Mouse (Mus musculus) left cerebral cortex, adult 6 months (tissue): ENCODE measurements around the gene Sec23a. TPM values are rescaled to one million over a fixed set of nuclear protein-coding genes. Genes with fewer than 3 reads are reported as not detected.

Experiments
- long read RNA-seq, 2 experiments: library from polyadenylated mRNA; unstranded; transcript quantifications; one replicate each; pipeline ENCODE4 v2.0.0; 2019 to 2020
- polyA plus RNA-seq: library from polyadenylated mRNA; unstranded; fragments of <200 nt; fragmentation: Nextera tagmentation; gene quantifications from 2 replicates; pipeline ENCODE4 v1.2.3, GENCODE M21; 2021

Gene Sec23a
- 47.5 and 57.3 TPM in 2 replicates for polyA plus RNA-seq
- long read RNA-seq, experiment 1, full-length matches to known transcripts = 546 of 683 reads
- long read RNA-seq, experiment 1, partial matches to known transcripts = 56 of 683 reads
- long read RNA-seq, experiment 1, other reads (novel, unspliced or antisense) = 81 of 683 reads
- long read RNA-seq, experiment 2, full-length matches to known transcripts = 55 of 94 reads
- long read RNA-seq, experiment 2, partial matches to known transcripts = 20 of 94 reads
- long read RNA-seq, experiment 2, other reads (novel, unspliced or antisense) = 19 of 94 reads

DNA sequence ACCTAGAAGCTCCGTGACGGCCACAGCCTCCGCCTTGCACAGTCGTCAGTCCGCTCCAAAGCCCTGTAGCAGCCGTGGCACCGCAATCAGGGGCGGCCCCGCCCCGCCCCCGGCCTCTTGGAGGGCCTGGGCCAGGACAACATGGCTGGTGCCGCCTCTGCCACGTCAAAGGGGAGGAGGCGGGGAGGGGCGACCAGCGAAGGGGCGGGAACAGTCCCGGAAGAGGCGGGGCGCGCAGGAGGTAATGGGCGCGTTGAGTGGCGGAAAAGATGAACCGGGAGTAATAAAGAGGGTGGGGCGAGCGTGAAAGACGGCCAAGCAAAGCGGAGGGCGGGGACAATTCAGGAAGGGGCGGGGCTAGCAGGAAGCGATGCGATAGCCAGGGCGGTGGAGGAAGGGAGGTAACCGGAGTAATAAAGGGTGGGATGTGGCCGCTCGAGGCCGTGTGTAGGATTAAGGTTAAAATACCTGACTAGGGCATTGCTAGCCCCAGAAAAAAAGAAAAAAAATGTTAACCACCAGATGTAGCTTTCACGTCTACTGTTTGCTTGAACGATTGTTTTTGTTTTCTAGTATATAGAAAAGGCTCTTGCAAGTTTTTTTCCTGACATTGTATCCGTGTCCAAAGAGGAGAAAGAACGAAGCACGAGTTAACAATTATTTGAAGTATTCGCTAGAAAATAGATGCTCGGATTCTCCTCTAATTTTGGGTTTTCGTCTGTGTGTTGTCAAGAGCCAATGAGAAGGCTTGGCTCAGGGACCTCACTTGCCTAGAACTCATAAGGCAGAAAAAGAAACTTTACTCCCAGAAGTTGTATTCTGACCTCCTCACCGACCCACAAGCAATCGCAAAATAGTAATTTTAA is at the start of gene Sec23a:
Gene Sec23a (minus strand): TSS at position 174 of the 866 bp plus-strand sequence.

GRCm38 (mm10) chr12:59060993-59061595 is 49.3 kb upstream of the Sec23a start, which contains the start of gene Trappc6b:
TSS of gene Trappc6b (minus strand) at chr12:59061472.

DNA sequence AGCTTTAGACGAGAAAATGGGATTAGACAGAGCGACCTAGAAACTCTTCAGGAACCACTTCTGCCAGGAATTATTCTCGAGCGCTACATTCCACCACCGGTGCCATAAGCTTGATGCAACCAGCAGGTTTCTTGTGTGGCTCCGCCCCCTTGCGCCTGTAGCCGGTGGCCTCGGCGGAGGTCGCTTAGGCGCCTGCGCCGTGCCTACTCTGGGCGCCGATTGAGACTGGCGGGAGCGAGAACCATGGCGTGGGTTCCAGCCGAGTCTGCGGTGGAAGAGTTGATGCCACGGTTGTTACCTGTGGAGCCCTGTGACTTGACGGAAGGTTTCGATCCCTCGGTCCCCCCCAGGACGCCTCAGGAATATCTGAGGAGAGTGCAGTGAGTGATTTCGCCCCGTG is 1.4 kb upstream of the Sec23a start, which contains the start of gene Gemin2:
Gene Gemin2 (plus strand): TSS at position 160 of the 400 bp plus-strand sequence.

Other genes starting within 250 kb of the Sec23a start
- 10.0 and 10.7 TPM in 2 replicates for gene Gemin2, start 1.4 kb upstream of the Sec23a start, polyA plus RNA-seq
- 135 and 139 TPM in 2 replicates for gene Trappc6b, start 49.5 kb upstream of the Sec23a start, polyA plus RNA-seq
- gene Pnn, start 54.9 kb upstream of the Sec23a start, polyA plus RNA-seq = 34.1 and 40.5 TPM in 2 replicates
- 5.7 and 24.0 TPM in 2 replicates for gene Mia2, start 83.8 kb upstream of the Sec23a start, polyA plus RNA-seq
- gene Fbxo33, start 207.7 kb upstream of the Sec23a start, polyA plus RNA-seq = 17.3 and 17.4 TPM in 2 replicates